Mouse (Mus musculus) limb, embryonic 12.5 days (tissue): Measurements from ENCODE around the gene Smim8. TPM values are rescaled to one million over a fixed set of nuclear protein-coding genes. Genes with fewer than 3 reads are reported as not detected.

Source experiments
- ATAC-seq: fragments of 200-750 bp; cut with Nextera tagmentation; 2 replicates; pipeline ENCODE4 v1.8.0; 2017; ENCODE audit warnings: low read depth, moderate TSS enrichment; ENCODE audit not compliant: insufficient number of reproducible peaks, insufficient read depth, low FRiP score, low TSS enrichment
- H3K27ac ChIP-seq: fragments of 300-500 bp; sonication (generic); 2 replicates; pipeline ENCODE4 v1.5.1; 2016; ENCODE audit warnings: mild to moderate bottlenecking, moderate library complexity
- H3K27me3 ChIP-seq: fragments of 300-500 bp; sonication (generic); 2 replicates; pipeline ENCODE4 v1.6.1; 2016; ENCODE audit warnings: mild to moderate bottlenecking, moderate library complexity
- H3K36me3 ChIP-seq: fragments of 300-500 bp; sonication (generic); 2 replicates; pipeline ENCODE4 v1.6.1; 2016; ENCODE audit warnings: mild to moderate bottlenecking, moderate library complexity
- H3K4me1 ChIP-seq: fragments of 300-500 bp; sonication (generic); replicated peaks from 2 replicates; pipeline ENCODE4 v1.6.1; 2016
- H3K4me2 ChIP-seq: fragments of 300-500 bp; sonication (generic); 2 replicates; pipeline ENCODE4 v1.6.1; 2016; ENCODE audit warnings: mild to moderate bottlenecking, moderate library complexity
- H3K4me3 ChIP-seq: fragments of 300-500 bp; sonication (generic); replicated peaks from 2 replicates; pipeline ENCODE4 v1.5.1; 2016; ENCODE audit warnings: mild to moderate bottlenecking
- H3K9ac ChIP-seq: fragments of 300-500 bp; sonication (generic); replicated peaks from 2 replicates; pipeline ENCODE4 v1.6.1; 2016; ENCODE audit warnings: mild to moderate bottlenecking, moderate library complexity
- H3K9me3 ChIP-seq: fragments of 300-500 bp; sonication (generic); 2 replicates; pipeline ENCODE4 v1.6.1; 2016; ENCODE audit warnings: mild to moderate bottlenecking, moderate library complexity
- WGBS: fragments of 180-500 bp; shearing (Covaris S2); methylation state at CpG from one replicate; pipeline ENCODE4 v1.1.7; 2016; 5-methylcytosine and 5-hydroxymethylcytosine counted together
- polyA plus RNA-seq: library from polyadenylated mRNA; unstranded; fragments of >200 nt; fragmentation: Nextera tagmentation; extraction: Ambion mirVana; gene quantifications from 2 replicates; pipeline ENCODE4 v1.2.1, GENCODE M21; 2016

Smim8 gene
- 44.7 and 45.9 TPM in 2 replicates for polyA plus RNA-seq

DNA sequence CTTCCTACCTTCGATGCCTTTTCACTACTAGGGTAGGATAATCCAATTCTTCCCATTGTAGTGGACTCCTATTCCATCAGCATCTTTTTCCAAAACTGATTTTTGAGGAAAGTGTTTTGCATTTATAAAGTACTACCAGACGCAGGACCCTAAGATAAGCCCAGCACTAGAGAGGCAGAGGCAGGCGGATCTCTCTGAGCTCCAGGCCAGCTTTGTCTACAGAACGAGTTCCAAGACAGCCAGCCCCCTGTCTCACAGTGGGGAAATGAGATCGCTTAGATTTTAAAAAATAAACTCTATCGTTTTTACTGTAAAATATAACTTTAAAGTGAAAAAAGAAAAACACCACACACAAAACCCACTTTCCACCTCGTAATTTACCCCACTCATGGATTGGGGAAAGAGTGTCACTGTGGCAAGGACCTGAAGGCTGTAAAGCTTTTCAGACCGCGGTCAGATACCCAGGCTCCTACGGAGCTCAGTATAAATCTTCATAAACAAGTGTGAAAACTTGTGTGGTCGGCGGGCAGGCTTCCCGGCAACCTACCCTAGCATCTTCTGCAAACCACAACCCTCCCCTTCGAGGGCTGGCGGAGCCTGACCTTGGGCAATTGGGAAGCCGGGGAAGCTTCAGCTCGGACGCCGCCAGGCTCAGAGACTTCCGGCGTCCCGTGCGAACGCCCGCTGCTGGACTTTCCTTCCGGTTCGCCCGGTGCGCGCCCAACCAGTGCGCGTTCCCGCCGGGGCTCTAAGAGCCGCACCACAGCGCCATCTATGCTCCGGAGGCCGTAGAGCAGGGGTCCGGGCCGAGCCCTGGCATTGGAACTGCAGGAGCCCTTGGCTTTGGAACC lies at the start of gene Smim8:
Gene Smim8 (minus strand): TSS at position 747 of the 851 bp plus-strand sequence.
- peak within 1 kb of the TSS; percentile 68 for H3K9ac ChIP-seq
- no peaks in the 10 kb centered on the region for H3K9me3 ChIP-seq
- 0 out of 2 replicates have a peak, but pooled peaks cover 3% of the 10 kb centered on the region for H3K4me1 ChIP-seq
- no peaks in the 10 kb centered on the region for H3K36me3 ChIP-seq
- ATAC-seq, result peak; percentile 88
- peaks cover 8% of the 10 kb centered on the region for H3K27me3 ChIP-seq
- 6% methylated on average over 40 of the region's 40 CpGs for WGBS
- peak within 1 kb of the TSS; percentile 66 for H3K4me2 ChIP-seq
- peak within 1 kb of the TSS; percentile 78 for H3K27ac ChIP-seq
- peak within 1 kb of the TSS; percentile 58 for H3K4me3 ChIP-seq

DNA sequence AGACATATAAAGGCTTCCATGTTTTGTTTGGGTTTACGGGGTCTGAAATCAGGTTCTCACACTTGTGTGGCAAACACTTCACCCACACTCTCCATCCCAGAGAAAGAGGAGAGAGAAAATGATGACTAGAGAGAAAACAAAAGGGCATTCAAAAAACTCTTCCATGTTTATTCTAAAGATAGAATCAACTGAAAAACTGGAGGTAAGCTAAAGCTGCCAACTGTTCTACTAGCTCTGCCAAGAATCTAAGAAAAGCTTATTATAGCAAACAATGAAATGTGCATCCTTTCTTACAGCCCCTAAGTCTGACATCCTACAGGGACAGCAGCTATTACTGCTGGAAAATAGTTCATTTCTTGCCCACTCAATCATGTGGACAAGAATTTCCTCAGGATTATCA lies 45.7 kb upstream of the Smim8 start:
- no peaks in the 10 kb centered on the region for H3K9me3 ChIP-seq
- H3K4me2 ChIP-seq, result no peak overlapping the region
- no peaks in the 10 kb centered on the region for H3K27me3 ChIP-seq
- H3K9ac ChIP-seq, result no peak overlapping the region
- H3K4me3 ChIP-seq, result no peak overlapping the region
- 79% methylated on average over 1 of the region's 1 CpGs for WGBS
- H3K4me1 ChIP-seq, result no peaks in the 10 kb centered on the region
- no peak for ATAC-seq
- peaks cover 30% of the 10 kb centered on the region for H3K36me3 ChIP-seq
- H3K27ac ChIP-seq, result no peak overlapping the region

DNA sequence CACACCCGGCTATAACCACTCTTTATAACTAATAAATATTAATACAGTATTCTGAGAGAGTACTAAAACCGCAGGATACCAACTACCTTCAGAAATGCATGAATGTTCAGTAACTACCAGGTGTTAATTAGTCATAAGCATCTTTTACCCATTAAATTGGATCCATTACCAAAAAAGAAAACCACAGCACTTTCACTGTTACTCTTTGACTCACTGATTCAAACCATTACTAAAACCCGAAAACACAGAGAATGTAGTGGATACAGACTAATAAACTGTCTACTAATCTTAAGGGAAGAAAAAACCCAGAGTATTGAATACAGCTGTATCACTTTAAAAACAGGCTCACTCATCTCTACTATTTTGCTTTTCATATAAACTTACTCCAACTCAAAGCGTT lies 41.7 kb upstream of the Smim8 start:
- no peaks in the 10 kb centered on the region for H3K9me3 ChIP-seq

DNA sequence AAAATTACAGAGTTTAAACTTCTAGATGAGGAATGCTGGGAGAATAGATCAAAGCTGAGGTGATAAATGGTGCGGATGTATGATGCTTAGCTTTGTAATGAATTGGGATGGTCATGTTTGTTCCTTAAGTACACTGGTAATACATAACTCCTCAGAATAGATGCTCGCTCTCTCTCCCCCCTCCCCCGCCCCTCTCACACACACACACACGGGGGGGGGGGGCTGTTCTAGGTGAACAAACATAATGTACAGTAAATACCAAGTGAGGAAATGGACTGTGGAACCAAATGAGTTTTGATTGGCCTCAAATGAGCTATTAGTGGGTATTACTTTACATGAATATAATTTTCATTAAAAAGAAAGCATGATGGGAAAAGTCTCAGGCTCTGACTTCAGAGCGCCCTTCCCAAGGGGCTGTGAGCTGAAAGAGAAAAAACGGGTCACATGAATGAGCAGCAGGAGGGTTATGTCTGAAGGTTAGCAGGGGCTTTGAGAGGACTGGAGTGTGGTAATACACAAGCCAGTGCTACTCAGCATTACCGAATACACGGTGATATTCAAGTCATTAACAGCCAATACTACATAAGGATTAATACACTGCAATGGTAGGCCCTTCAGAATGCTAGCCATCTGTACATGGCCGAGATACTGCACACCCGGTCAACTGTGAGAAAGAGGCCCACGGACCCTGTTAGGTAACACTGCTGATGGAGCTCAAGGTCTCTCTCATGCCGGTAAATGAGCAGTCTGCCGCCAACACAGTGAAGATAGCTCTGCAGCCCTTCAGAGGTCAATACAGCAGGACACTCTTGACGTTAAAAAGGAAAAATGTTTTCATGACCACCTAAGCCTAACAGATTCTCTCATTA lies 23.2 kb upstream of the Smim8 start:
- H3K4me1 ChIP-seq, result peaks cover 4% of the 10 kb centered on the region
- H3K9ac ChIP-seq, result no peak overlapping the region
- no peaks in the 10 kb centered on the region for H3K9me3 ChIP-seq
- WGBS, result 85% methylated on average over 14 of the region's 14 CpGs
- H3K4me2 ChIP-seq, result no peak overlapping the region
- ATAC-seq, result no peak
- no peaks in the 10 kb centered on the region for H3K27me3 ChIP-seq
- no peak overlapping the region for H3K27ac ChIP-seq
- H3K4me3 ChIP-seq, result no peak overlapping the region
- peaks cover 25% of the 10 kb centered on the region for H3K36me3 ChIP-seq

More for the DNA sequence above, 41.7 kb upstream of the Smim8 start:
- Histone ChIP-seq H3K27ac (no peak overlapping the region), H3K4me1 (no peaks in the 10 kb centered on the region), H3K27me3 (no peaks in the 10 kb centered on the region), H3K4me3 (no peak overlapping the region), H3K9ac (no peak overlapping the region), H3K36me3 (peaks cover 50% of the 10 kb centered on the region), H3K4me2 (no peak overlapping the region)
- WGBS, result 83% methylated on average over 4 of the region's 4 CpGs
- ATAC-seq, result no peak

DNA sequence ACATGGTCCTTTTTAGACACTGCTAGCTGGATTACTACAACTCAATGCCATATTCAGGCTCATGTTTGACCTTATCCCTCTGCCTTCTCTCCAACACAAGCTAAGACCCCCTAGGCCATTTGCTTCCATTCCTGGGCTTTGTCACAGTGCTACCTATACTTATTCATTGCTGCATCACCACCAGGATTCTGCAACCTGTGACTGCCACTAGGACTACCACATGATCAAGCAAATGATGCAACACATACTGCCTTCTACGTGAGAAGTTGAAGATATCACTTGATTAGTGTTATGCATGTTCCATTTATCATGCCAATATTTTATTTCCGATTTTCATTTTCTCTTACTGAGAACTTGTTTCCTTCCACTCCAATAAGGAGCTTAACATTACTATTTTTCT lies 19.8 kb upstream of the Smim8 start:
- Histone ChIP-seq H3K9me3 (no peaks in the 10 kb centered on the region), H3K36me3 (peaks cover 9% of the 10 kb centered on the region; the same call in 1 of the 2 replicates), H3K4me2 (no peak overlapping the region), H3K9ac (no peak overlapping the region), H3K4me1 (peaks cover 20% of the 10 kb centered on the region), H3K27me3 (no peaks in the 10 kb centered on the region), H3K27ac (no peak overlapping the region), H3K4me3 (no peak overlapping the region)
- WGBS, result 97% methylated on average over 2 of the region's 2 CpGs
- ATAC-seq, result no peak

DNA sequence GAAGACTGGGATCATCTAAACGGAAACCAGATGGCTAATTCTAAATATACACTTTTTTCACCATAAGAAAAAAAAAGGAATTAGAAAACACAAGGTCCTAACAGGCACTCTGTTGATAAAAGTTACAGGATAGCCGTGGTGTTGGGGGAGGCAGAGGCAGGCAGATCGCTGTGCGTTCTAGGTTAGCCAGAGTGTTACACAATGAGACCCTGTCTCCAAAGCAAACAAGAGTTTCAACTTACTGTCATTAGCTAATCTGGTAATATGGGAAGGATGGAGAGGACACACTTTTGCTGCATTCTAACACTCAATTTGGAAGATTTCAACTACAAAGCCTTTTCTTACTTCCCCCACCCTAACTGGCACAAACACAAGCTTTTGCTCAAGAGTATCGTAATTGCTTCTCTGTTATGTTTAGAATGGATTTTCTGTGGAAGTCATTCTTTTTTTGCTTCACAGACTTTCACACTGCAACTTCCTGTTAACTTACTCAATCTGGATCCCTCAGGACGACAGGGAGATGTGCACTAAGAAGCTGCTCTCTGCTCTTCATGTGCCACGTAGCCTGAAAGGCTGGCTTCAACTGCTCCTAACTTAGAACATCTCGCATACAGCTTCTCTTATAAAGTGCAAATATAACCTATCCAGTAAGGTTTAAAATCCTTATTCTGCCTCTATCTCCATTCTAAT lies 19.2 kb upstream of the Smim8 start:
- H3K27me3 ChIP-seq, result no peaks in the 10 kb centered on the region
- no peak for ATAC-seq
- no peak overlapping the region for H3K4me2 ChIP-seq
- no peaks in the 10 kb centered on the region for H3K9me3 ChIP-seq
- H3K9ac ChIP-seq, result no peak overlapping the region
- no peak overlapping the region for H3K4me3 ChIP-seq
- 0 out of 2 replicates have a peak, but pooled peaks cover 6% of the 10 kb centered on the region for H3K36me3 ChIP-seq
- peaks cover 20% of the 10 kb centered on the region for H3K4me1 ChIP-seq
- H3K27ac ChIP-seq, result 0 out of 2 replicates have a peak overlapping the region, but pooled peaks have one; percentile 35
- WGBS, result 77% methylated on average over 8 of the region's 8 CpGs

DNA sequence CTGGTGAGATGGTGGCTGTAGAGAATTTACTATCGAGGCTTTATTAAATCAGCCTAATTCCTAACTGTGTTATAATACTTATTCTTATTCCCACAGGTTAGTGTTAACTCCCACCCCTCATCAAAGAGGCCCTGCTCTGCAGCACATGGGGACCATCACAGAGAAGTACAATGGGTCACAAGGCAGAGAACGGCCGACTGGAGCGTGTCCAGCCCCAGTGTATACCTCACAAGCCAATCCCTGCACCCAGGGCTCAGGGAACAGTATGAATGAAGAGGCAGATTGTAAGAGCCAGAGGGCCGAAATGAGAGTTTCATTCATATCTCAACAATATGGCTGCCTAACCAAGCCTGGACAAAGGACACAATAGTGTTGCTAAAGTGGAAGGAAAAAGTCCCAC lies 18.1 kb upstream of the Smim8 start:
- Histone ChIP-seq H3K9me3 (no peaks in the 10 kb centered on the region), H3K4me3 (no peak overlapping the region), H3K27ac (no peak overlapping the region), H3K36me3 (no peaks in the 10 kb centered on the region), H3K9ac (no peak overlapping the region), H3K4me2 (no peak overlapping the region), H3K27me3 (no peaks in the 10 kb centered on the region), H3K4me1 (peaks cover 20% of the 10 kb centered on the region)
- 83% methylated on average over 5 of the region's 5 CpGs for WGBS
- ATAC-seq, result no peak

DNA sequence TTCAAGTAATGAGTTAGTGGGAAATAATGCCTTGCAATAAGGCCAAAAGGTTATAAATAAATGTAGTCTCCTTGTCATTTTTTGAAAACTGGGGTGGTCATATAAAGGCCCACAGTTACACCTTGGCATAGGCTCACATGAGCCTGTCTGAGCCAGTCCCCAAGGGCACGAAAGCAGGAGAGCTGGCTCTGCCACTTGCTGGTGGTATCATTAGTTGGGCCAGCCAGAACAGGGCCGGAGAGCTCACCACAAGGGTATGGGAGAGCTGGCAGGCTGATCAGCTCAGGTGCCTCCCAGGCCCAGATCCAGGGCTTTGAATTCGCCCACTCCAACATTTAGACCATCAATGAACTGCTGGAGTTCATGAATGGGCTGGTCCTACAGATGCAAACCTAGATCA lies 8.3 kb upstream of the Smim8 start:
- Histone ChIP-seq H3K27me3 (no peaks in the 10 kb centered on the region), H3K36me3 (no peaks in the 10 kb centered on the region), H3K27ac (no peak overlapping the region), H3K4me1 (no peaks in the 10 kb centered on the region), H3K4me2 (no peak overlapping the region), H3K4me3 (no peak overlapping the region), H3K9ac (no peak overlapping the region), H3K9me3 (no peaks in the 10 kb centered on the region)
- 80% methylated on average over 3 of the region's 3 CpGs for whole genome bisulfite sequencing
- no peak for ATAC-seq

DNA sequence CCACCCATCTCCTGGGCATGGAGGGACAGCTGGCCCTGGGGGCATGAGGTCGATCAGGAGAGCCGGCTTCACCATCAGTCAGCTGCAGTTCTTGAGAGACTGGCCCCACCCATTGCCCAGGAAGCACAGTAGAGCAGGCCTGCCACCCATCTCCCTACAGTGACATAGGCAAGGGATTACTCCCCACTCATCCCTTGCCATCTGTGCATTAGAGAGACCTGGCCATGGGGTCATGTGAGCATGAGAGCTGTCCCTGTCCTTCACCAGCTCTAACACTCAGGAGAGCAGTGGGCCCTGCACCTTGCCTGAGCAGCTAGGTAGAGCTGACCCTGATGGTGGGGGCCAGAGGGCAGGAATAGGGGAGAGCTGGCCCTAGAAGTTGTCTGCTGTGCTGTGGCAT lies 7.4 kb upstream of the Smim8 start:
- no peak overlapping the region for H3K4me2 ChIP-seq
- H3K36me3 ChIP-seq, result no peaks in the 10 kb centered on the region
- H3K4me3 ChIP-seq, result no peak overlapping the region
- H3K9ac ChIP-seq, result no peak overlapping the region
- 53% methylated on average over 2 of the region's 2 CpGs for WGBS
- ATAC-seq, result no peak
- no peak overlapping the region for H3K27ac ChIP-seq
- H3K27me3 ChIP-seq, result no peaks in the 10 kb centered on the region
- H3K9me3 ChIP-seq, result no peaks in the 10 kb centered on the region
- no peaks in the 10 kb centered on the region for H3K4me1 ChIP-seq

DNA sequence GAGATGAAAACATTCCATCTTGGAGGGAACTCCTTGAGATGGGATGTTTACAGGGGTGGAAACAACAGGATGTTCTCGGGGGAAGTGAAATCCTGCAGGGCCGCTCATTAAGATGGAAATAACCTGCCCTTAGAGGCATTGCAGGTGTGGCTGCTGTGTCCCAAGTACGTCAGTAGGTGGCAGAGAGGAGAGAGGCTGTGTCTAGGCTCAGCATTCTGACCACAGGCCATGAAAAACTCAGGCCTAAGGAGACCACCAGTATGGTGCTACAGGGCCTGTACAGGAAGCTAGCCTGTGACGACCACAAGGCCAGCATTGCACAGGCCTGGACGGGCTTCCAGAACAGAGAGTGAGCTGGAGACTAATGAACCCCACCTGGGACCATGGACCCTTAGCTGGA lies 6.6 kb upstream of the Smim8 start:
- Histone ChIP-seq H3K4me1 (no peaks in the 10 kb centered on the region), H3K4me2 (no peak overlapping the region), H3K4me3 (no peak overlapping the region), H3K9ac (no peak overlapping the region), H3K36me3 (no peaks in the 10 kb centered on the region), H3K27ac (no peak overlapping the region), H3K27me3 (no peaks in the 10 kb centered on the region), H3K9me3 (no peaks in the 10 kb centered on the region)
- WGBS, result 50% methylated on average over 5 of the region's 5 CpGs
- peak; percentile 68; the same call in 1 of the 2 replicates for ATAC-seq

DNA sequence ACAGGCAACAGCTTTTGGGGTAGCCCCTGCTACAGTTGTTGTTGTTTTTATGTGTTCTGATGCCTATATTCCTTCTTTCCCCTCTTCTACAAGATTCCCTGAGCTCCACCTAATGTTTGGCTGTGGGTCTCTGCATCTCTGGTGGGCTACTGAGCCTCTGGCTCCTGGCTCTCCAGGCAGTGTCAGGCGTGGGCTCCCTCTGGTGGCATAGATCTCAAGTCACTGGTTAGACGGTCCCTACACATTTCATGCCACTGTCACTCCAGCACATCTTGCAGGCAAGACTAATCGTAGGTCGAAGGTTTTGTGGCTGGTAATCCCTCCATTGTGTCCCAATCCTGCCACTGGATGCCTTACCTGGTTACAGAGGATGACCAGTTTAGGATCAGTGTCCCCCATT lies 4.5 kb upstream of the Smim8 start:
- Histone ChIP-seq H3K9ac (no peak overlapping the region), H3K36me3 (no peaks in the 10 kb centered on the region), H3K27ac (no peak overlapping the region), H3K27me3 (no peaks in the 10 kb centered on the region), H3K4me2 (no peak overlapping the region), H3K4me1 (no peaks in the 10 kb centered on the region), H3K4me3 (no peak overlapping the region), H3K9me3 (no peaks in the 10 kb centered on the region)
- ATAC-seq, result no peak
- 39% methylated on average over 4 of the region's 4 CpGs for WGBS
